Mouse (Mus musculus) hindbrain, embryonic 11.5 days (tissue): ENCODE data around the gene AB124611. TPM values are rescaled to one million over a fixed set of nuclear protein-coding genes. Genes with fewer than 3 reads are reported as not detected.
"Not testable (repeated sequence)": the region's sequence is repeated elsewhere in the genome, so short reads cannot be mapped to it uniquely, and the experiment has no call there.

Experiments
- ATAC-seq: fragments of 200-750 bp; cut with Nextera tagmentation; 2 replicates; pipeline ENCODE4 v1.8.0; 2017; ENCODE audit warnings: mild to moderate bottlenecking, moderate TSS enrichment, moderate library complexity; ENCODE audit not compliant: low FRiP score
- DNase-seq: peaks from one replicate; pipeline ENCODE4 v3.0.0-alpha.2; 2015; ENCODE audit warnings: low spot score
- H3K27ac ChIP-seq: fragments of 300-500 bp; sonication (generic); 2 replicates; pipeline ENCODE4 v1.5.1; 2014; ENCODE audit warnings: mild to moderate bottlenecking, low read depth, low read length
- H3K27me3 ChIP-seq: fragments of 300-500 bp; sonication (generic); 2 replicates; pipeline ENCODE4 v1.6.1; 2014; ENCODE audit warnings: mild to moderate bottlenecking, low read length, moderate library complexity, mixed read lengths; ENCODE audit not compliant: control insufficient read depth, insufficient read depth
- H3K36me3 ChIP-seq: fragments of 300-500 bp; sonication (generic); 2 replicates; pipeline ENCODE4 v1.6.1; 2014; ENCODE audit warnings: mild to moderate bottlenecking, low read length, moderate library complexity, mixed read lengths; ENCODE audit not compliant: control insufficient read depth, insufficient read depth
- H3K4me1 ChIP-seq: fragments of 300-500 bp; sonication (generic); replicated peaks from 2 replicates; pipeline ENCODE4 v1.6.1; 2014; ENCODE audit warnings: low read length, mixed read lengths; ENCODE audit not compliant: control insufficient read depth, insufficient read depth
- H3K4me2 ChIP-seq: fragments of 300-500 bp; sonication (generic); replicated peaks from 2 replicates; pipeline ENCODE4 v1.6.1; 2014; ENCODE audit warnings: mild to moderate bottlenecking, low read depth, low read length
- H3K4me3 ChIP-seq: fragments of 300-500 bp; sonication (generic); 2 replicates; pipeline ENCODE4 v1.5.1; 2014; ENCODE audit warnings: low read depth, low read length
- H3K9ac ChIP-seq: fragments of 300-500 bp; sonication (generic); 2 replicates; pipeline ENCODE4 v1.6.1; 2014; ENCODE audit warnings: low read depth, low read length
- H3K9me3 ChIP-seq: fragments of 300-500 bp; sonication (generic); 2 replicates; pipeline ENCODE4 v1.6.1; 2016; ENCODE audit warnings: low read length; ENCODE audit not compliant: control insufficient read depth
- WGBS: fragments of 180-500 bp; shearing (Covaris S2); extraction: QIAGEN DNeasy Blood & Tissue Kit; methylation state at CpG from one replicate; pipeline ENCODE4 v1.1.7; 2014; 5-methylcytosine and 5-hydroxymethylcytosine counted together
- polyA plus RNA-seq: library from polyadenylated mRNA; unstranded; fragments of >200 nt; fragmentation: Nextera tagmentation; extraction: Ambion mirVana; gene quantifications from 2 replicates; pipeline ENCODE4 v1.2.1, GENCODE M21; 2014

AB124611 gene
- polyA plus RNA-seq, 1 experiment from 2014 or later = 5.3 TPM

GRCm38 (mm10) chr9:21593122-21593721 is 67.2 kb downstream of the AB124611 start:
- no peak for DNase-seq
- peaks cover 3% of the 10 kb centered on the region; the same call in 1 of the 2 replicates for H3K36me3 ChIP-seq

GRCm38 (mm10) chr9:21594350-21594749 is 68.4 kb downstream of the AB124611 start:
- H3K9me3 ChIP-seq, ATAC-seq, H3K36me3 ChIP-seq, H3K27ac ChIP-seq, H3K27me3 ChIP-seq, H3K4me1 ChIP-seq, H3K9ac ChIP-seq, H3K4me3 ChIP-seq, DNase-seq: not testable (repeated sequence)
- peak overlapping the region; percentile 94; the same call in 1 of the 2 replicates for H3K4me2 ChIP-seq
- 91% methylated on average over 8 of the region's 8 CpGs for WGBS

More at GRCm38 (mm10) chr9:21593122-21593721, 67.2 kb downstream of the AB124611 start:
- H3K27me3 ChIP-seq = no peaks in the 10 kb centered on the region
- H3K4me1 ChIP-seq = peaks cover 5% of the 10 kb centered on the region
- ATAC-seq = peak; percentile 75
- peak overlapping the region; percentile 94 for H3K4me2 ChIP-seq
- 4% methylated on average over 60 of the region's 69 CpGs for WGBS
- H3K9me3 ChIP-seq = no peaks in the 10 kb centered on the region
- H3K27ac ChIP-seq = peak overlapping the region; percentile 85
- peak overlapping the region; percentile 97 for H3K4me3 ChIP-seq
- H3K9ac ChIP-seq = peak overlapping the region; percentile 92

- Histone ChIP-seq H3K4me2 (no peak overlapping the region), H3K27me3 (no peaks in the 10 kb centered on the region), H3K36me3 (no peaks in the 10 kb centered on the region), H3K27ac (no peak overlapping the region), H3K9me3 (no peaks in the 10 kb centered on the region), H3K4me1 (peaks cover 5% of the 10 kb centered on the region), H3K4me3 (no peak overlapping the region), H3K9ac (no peak overlapping the region)
- ATAC-seq (no peak), DNase-seq (no peak)
- 88% methylated on average over 2 of the region's 2 CpGs for WGBS
Observed at GRCm38 (mm10) chr9:21594838-21595237, 68.9 kb downstream of the AB124611 start.

Other genes with a start within 250 kb of the AB124611 start
- 13.5 and 15.9 TPM in 2 replicates for gene Kri1, start 238.2 kb upstream of the AB124611 start, polyA plus RNA-seq
- 80.3 and 83.2 TPM in 2 replicates for gene Cdkn2d, start 234.8 kb upstream of the AB124611 start, polyA plus RNA-seq
- gene Ap1m2, start 213.8 kb upstream of the AB124611 start, polyA plus RNA-seq = 3.4 and 5.0 TPM in 2 replicates
- 60.4 and 66.4 TPM in 2 replicates for gene Slc44a2, start 205.5 kb upstream of the AB124611 start, polyA plus RNA-seq
- 232 and 254 TPM in 2 replicates for gene Ilf3, start 158.3 kb upstream of the AB124611 start, polyA plus RNA-seq
- gene Qtrt1, start 114.3 kb upstream of the AB124611 start, polyA plus RNA-seq = 47.5 and 48.9 TPM in 2 replicates
- 59.2 and 64.8 TPM in 2 replicates for gene Dnm2, start 101.3 kb upstream of the AB124611 start, polyA plus RNA-seq
- gene Tmed1, start 15.9 kb upstream of the AB124611 start, polyA plus RNA-seq = 59.1 and 66.0 TPM in 2 replicates
- gene Carm1, start 20.7 kb downstream of the AB124611 start, polyA plus RNA-seq = 50.1 and 59.7 TPM in 2 replicates
- gene Timm29, start 66.5 kb downstream of the AB124611 start, polyA plus RNA-seq = 53.9 and 61.7 TPM in 2 replicates
- 16.0 and 16.9 TPM in 2 replicates for gene Yipf2, start 66.7 kb downstream of the AB124611 start, polyA plus RNA-seq
- 142 and 146 TPM in 2 replicates for gene Smarca4, start 90.0 kb downstream of the AB124611 start, polyA plus RNA-seq
- 17.9 and 22.0 TPM in 2 replicates for gene Ldlr, start 197.3 kb downstream of the AB124611 start, polyA plus RNA-seq
- 94.3 and 101 TPM in 2 replicates for gene Spc24, start 234.1 kb downstream of the AB124611 start, polyA plus RNA-seq